Mouse (Mus musculus): Measurements from ENCODE around the gene Chst8. TPM values are rescaled to one million over a fixed set of nuclear protein-coding genes. Genes with fewer than 3 reads are reported as not detected.

Chst8 gene
- polyA plus RNA-seq, 1 experiment from 2014 or later = 5.7 TPM

- Histone ChIP-seq H3K36me3 (replicated peaks) (peaks cover 100% of the 10 kb centered on the region), H3K4me1 (peaks cover 26% of the 10 kb centered on the region), H3K27ac (no peak overlapping the region), H3K9me3 (peaks cover 8% of the 10 kb centered on the region; the same call in 1 of the 2 replicates), H3K27me3 (ENCODE audit: poor library complexity, severe bottlenecking) (no peaks in the 10 kb centered on the region), H3K4me3 (no peak overlapping the region)
- no peak for DNase-seq (ENCODE audit: extremely low spot score, low spot score)
- WGBS = 89% methylated on average over 12 of the region's 12 CpGs
Observed at GRCm38 (mm10) chr7:34646144-34646795, 166.2 kb downstream of the Chst8 start.

GRCm38 (mm10) chr7:34645623-34646022 is 166.9 kb downstream of the Chst8 start:
- peaks cover 19% of the 10 kb centered on the region for H3K4me1 ChIP-seq
- peaks cover 8% of the 10 kb centered on the region; the same call in 1 of the 2 replicates for H3K9me3 ChIP-seq
- H3K27me3 ChIP-seq (ENCODE audit: poor library complexity, severe bottlenecking) = no peaks in the 10 kb centered on the region
- DNase-seq (ENCODE audit: extremely low spot score, low spot score) = no peak
- H3K36me3 ChIP-seq (replicated peaks) = peaks cover 100% of the 10 kb centered on the region
- no peak overlapping the region for H3K27ac ChIP-seq
- WGBS = 91% methylated on average over 2 of the region's 2 CpGs
- H3K4me3 ChIP-seq = no peak overlapping the region

GRCm38 (mm10) chr7:34644591-34644990 is 167.9 kb downstream of the Chst8 start:
- H3K4me1 ChIP-seq = peaks cover 13% of the 10 kb centered on the region; the same call in 1 of the 2 replicates
- DNase-seq (ENCODE audit: extremely low spot score, low spot score) = no peak
- no peaks in the 10 kb centered on the region for H3K27me3 ChIP-seq (ENCODE audit: poor library complexity, severe bottlenecking)
- no peak overlapping the region for H3K27ac ChIP-seq
- H3K36me3 ChIP-seq (replicated peaks) = peaks cover 100% of the 10 kb centered on the region
- peaks cover 8% of the 10 kb centered on the region; the same call in 1 of the 2 replicates for H3K9me3 ChIP-seq
- H3K4me3 ChIP-seq = no peak overlapping the region
- 91% methylated on average over 18 of the region's 18 CpGs for WGBS

GRCm38 (mm10) chr7:34643329-34643728 is 169.2 kb downstream of the Chst8 start:
- no peak for DNase-seq (ENCODE audit: extremely low spot score, low spot score)
- Histone ChIP-seq H3K4me3 (no peak overlapping the region), H3K27ac (no peak overlapping the region), H3K4me1 (peaks cover 10% of the 10 kb centered on the region; the same call in 1 of the 2 replicates), H3K36me3 (replicated peaks) (peaks cover 100% of the 10 kb centered on the region), H3K27me3 (ENCODE audit: poor library complexity, severe bottlenecking) (no peaks in the 10 kb centered on the region), H3K9me3 (peaks cover 3% of the 10 kb centered on the region; the same call in 1 of the 2 replicates)
- 83% methylated on average over 6 of the region's 6 CpGs for WGBS

GRCm38 (mm10) chr7:34641968-34642367 is 170.5 kb downstream of the Chst8 start:
- Histone ChIP-seq H3K9me3 (no peaks in the 10 kb centered on the region), H3K27ac (no peak overlapping the region), H3K36me3 (replicated peaks) (peaks cover 94% of the 10 kb centered on the region), H3K4me1 (0 out of 2 replicates have a peak, but pooled peaks cover 5% of the 10 kb centered on the region), H3K4me3 (no peak overlapping the region), H3K27me3 (ENCODE audit: poor library complexity, severe bottlenecking) (no peaks in the 10 kb centered on the region)
- DNase-seq (ENCODE audit: extremely low spot score, low spot score) = no peak
- 91% methylated on average over 13 of the region's 13 CpGs for WGBS

GRCm38 (mm10) chr7:34639798-34640197 is 172.7 kb downstream of the Chst8 start:
- Histone ChIP-seq H3K36me3 (replicated peaks) (peaks cover 73% of the 10 kb centered on the region), H3K27ac (no peak overlapping the region), H3K27me3 (ENCODE audit: poor library complexity, severe bottlenecking) (no peaks in the 10 kb centered on the region), H3K4me1 (0 out of 2 replicates have a peak, but pooled peaks cover 4% of the 10 kb centered on the region), H3K9me3 (no peaks in the 10 kb centered on the region), H3K4me3 (no peak overlapping the region)
- no peak for DNase-seq (ENCODE audit: extremely low spot score, low spot score)
- WGBS = 89% methylated on average over 11 of the region's 11 CpGs

- H3K4me3 ChIP-seq = no peak overlapping the region
- WGBS = 87% methylated on average over 4 of the region's 4 CpGs
Observed at GRCm38 (mm10) chr7:34636661-34637060, 175.8 kb downstream of the Chst8 start.

GRCm38 (mm10) chr7:34632966-34633742 is 179.4 kb downstream of the Chst8 start:
- no peak for DNase-seq (ENCODE audit: extremely low spot score, low spot score)

More at GRCm38 (mm10) chr7:34636661-34637060, 175.8 kb downstream of the Chst8 start:
- DNase-seq (ENCODE audit: extremely low spot score, low spot score) = no peak
- no peak overlapping the region for H3K27ac ChIP-seq
- H3K27me3 ChIP-seq (ENCODE audit: poor library complexity, severe bottlenecking) = no peaks in the 10 kb centered on the region; the same call in 1 of the 2 replicates
- H3K4me1 ChIP-seq = 0 out of 2 replicates have a peak, but pooled peaks cover 2% of the 10 kb centered on the region
- no peaks in the 10 kb centered on the region for H3K9me3 ChIP-seq
- peaks cover 41% of the 10 kb centered on the region for H3K36me3 ChIP-seq (replicated peaks)

GRCm38 (mm10) chr7:34630211-34631085 is 182.1 kb downstream of the Chst8 start:
- under 1% methylated on average over 34 of the region's 34 CpGs for WGBS
- Histone ChIP-seq H3K4me1 (peaks cover 20% of the 10 kb centered on the region), H3K27me3 (ENCODE audit: poor library complexity, severe bottlenecking) (no peaks in the 10 kb centered on the region; the same call in 1 of the 2 replicates), H3K27ac (peak overlapping the region; percentile 89), H3K4me3 (peak overlapping the region; percentile 54), H3K36me3 (replicated peaks) (no peaks in the 10 kb centered on the region), H3K9me3 (no peaks in the 10 kb centered on the region)
- peak; percentile 75 for DNase-seq (ENCODE audit: extremely low spot score, low spot score)

More at GRCm38 (mm10) chr7:34632966-34633742, 179.4 kb downstream of the Chst8 start:
- H3K9me3 ChIP-seq = no peaks in the 10 kb centered on the region
- 86% methylated on average over 10 of the region's 10 CpGs for WGBS
- no peak overlapping the region for H3K4me3 ChIP-seq
- H3K27ac ChIP-seq = no peak overlapping the region
- H3K4me1 ChIP-seq = peaks cover 20% of the 10 kb centered on the region
- peaks cover 6% of the 10 kb centered on the region for H3K36me3 ChIP-seq (replicated peaks)
- no peaks in the 10 kb centered on the region; the same call in 1 of the 2 replicates for H3K27me3 ChIP-seq (ENCODE audit: poor library complexity, severe bottlenecking)

GRCm38 (mm10) chr7:34629702-34630210 is 182.8 kb downstream of the Chst8 start:
- Histone ChIP-seq H3K4me1 (peaks cover 20% of the 10 kb centered on the region), H3K27ac (peak overlapping the region; percentile 89), H3K36me3 (replicated peaks) (no peaks in the 10 kb centered on the region), H3K4me3 (peak overlapping the region; percentile 54), H3K27me3 (ENCODE audit: poor library complexity, severe bottlenecking) (no peaks in the 10 kb centered on the region; the same call in 1 of the 2 replicates), H3K9me3 (no peaks in the 10 kb centered on the region)
- DNase-seq (ENCODE audit: extremely low spot score, low spot score) = no peak
- WGBS = 43% methylated on average over 8 of the region's 8 CpGs
